Mouse (Mus musculus) hindbrain, embryonic 12.5 days (tissue): ENCODE results near the gene Gdpgp1. TPM values are rescaled to one million over a fixed set of nuclear protein-coding genes. Genes with fewer than 3 reads are reported as not detected.
A peak's percentile ranks its signal among the peaks of the same experiment; 100 is the strongest.

Experiments
- ATAC-seq: fragments of 200-750 bp; cut with Nextera tagmentation; 2 replicates; pipeline ENCODE4 v1.8.0; 2017; ENCODE audit warnings: moderate TSS enrichment; ENCODE audit not compliant: low FRiP score
- H3K27ac ChIP-seq: fragments of 300-500 bp; sonication (generic); 2 replicates; pipeline ENCODE4 v1.5.1; 2016; ENCODE audit warnings: mild to moderate bottlenecking
- H3K27me3 ChIP-seq: fragments of 300-500 bp; sonication (generic); 2 replicates; pipeline ENCODE4 v1.6.1; 2016; ENCODE audit warnings: mild to moderate bottlenecking
- H3K36me3 ChIP-seq: fragments of 300-500 bp; sonication (generic); 2 replicates; pipeline ENCODE4 v1.6.1; 2016; ENCODE audit warnings: mild to moderate bottlenecking
- H3K4me1 ChIP-seq: fragments of 300-500 bp; sonication (generic); 2 replicates; pipeline ENCODE4 v1.6.1; 2016
- H3K4me2 ChIP-seq: fragments of 300-500 bp; sonication (generic); replicated peaks from 2 replicates; pipeline ENCODE4 v1.6.1; 2016; ENCODE audit warnings: mild to moderate bottlenecking
- H3K4me3 ChIP-seq: fragments of 300-500 bp; sonication (generic); 2 replicates; pipeline ENCODE4 v1.5.1; 2016; ENCODE audit warnings: mild to moderate bottlenecking
- H3K9ac ChIP-seq: fragments of 300-500 bp; sonication (generic); 2 replicates; pipeline ENCODE4 v1.6.1; 2016; ENCODE audit warnings: mild to moderate bottlenecking, moderate library complexity
- H3K9me3 ChIP-seq: fragments of 300-500 bp; sonication (generic); replicated peaks from 2 replicates; pipeline ENCODE4 v1.6.1; 2016; ENCODE audit warnings: mild to moderate bottlenecking
- WGBS: fragments of 180-500 bp; shearing (Covaris S2); methylation state at CpG from one replicate; pipeline ENCODE4 v1.1.7; 2016; 5-methylcytosine and 5-hydroxymethylcytosine counted together
- polyA plus RNA-seq: library from polyadenylated mRNA; unstranded; fragments of >200 nt; fragmentation: Nextera tagmentation; extraction: Ambion mirVana; gene quantifications from 2 replicates; pipeline ENCODE4 v1.2.1, GENCODE M21; 2016

Gene Gdpgp1
- polyA plus RNA-seq, result 4.6 and 4.9 TPM in 2 replicates

- peak; percentile 97 for ATAC-seq
- Histone ChIP-seq H3K9me3 (no peaks in the 10 kb centered on the region), H3K27ac (peak within 1 kb of the TSS; percentile 41), H3K36me3 (peaks cover 6% of the 10 kb centered on the region), H3K4me1 (peaks cover 20% of the 10 kb centered on the region), H3K9ac (peak within 1 kb of the TSS; percentile 70), H3K4me2 (peak within 1 kb of the TSS; percentile 80), H3K27me3 (no peaks in the 10 kb centered on the region; the same call in 1 of the 2 replicates), H3K4me3 (peak within 1 kb of the TSS; percentile 72)
- WGBS, result 1% methylated on average over 56 of the region's 56 CpGs
Observed at GRCm38 (mm10) chr7:80232489-80233029, at the start of gene Gdpgp1, which contains the start of gene Cib1. Gene Gdpgp1, plus strand, starts transcription at chr7:80232865. Gene Cib1, minus strand, starts transcription at chr7:80232813.

- Histone ChIP-seq H3K4me1 (peaks cover 25% of the 10 kb centered on the region), H3K9ac (no peak overlapping the region), H3K36me3 (no peaks in the 10 kb centered on the region), H3K27ac (no peak overlapping the region), H3K9me3 (no peaks in the 10 kb centered on the region), H3K27me3 (no peaks in the 10 kb centered on the region), H3K4me3 (no peak overlapping the region), H3K4me2 (no peak overlapping the region)
- 91% methylated on average over 1 of the region's 1 CpGs for WGBS
- ATAC-seq, result no peak
Observed at GRCm38 (mm10) chr7:80183466-80183865, 49.2 kb upstream of the Gdpgp1 start.

GRCm38 (mm10) chr7:80183969-80184368 is 48.7 kb upstream of the Gdpgp1 start:
- Histone ChIP-seq H3K4me3 (no peak overlapping the region), H3K4me2 (no peak overlapping the region), H3K36me3 (no peaks in the 10 kb centered on the region), H3K27ac (no peak overlapping the region), H3K27me3 (no peaks in the 10 kb centered on the region), H3K9ac (no peak overlapping the region), H3K9me3 (no peaks in the 10 kb centered on the region), H3K4me1 (peaks cover 30% of the 10 kb centered on the region)
- 53% methylated on average over 5 of the region's 5 CpGs for WGBS
- ATAC-seq, result no peak

GRCm38 (mm10) chr7:80184551-80184950 is 48.1 kb upstream of the Gdpgp1 start:
- ATAC-seq, result no peak
- no peaks in the 10 kb centered on the region for H3K36me3 ChIP-seq
- no peak overlapping the region for H3K4me2 ChIP-seq
- H3K9me3 ChIP-seq, result no peaks in the 10 kb centered on the region
- 47% methylated on average over 4 of the region's 4 CpGs for WGBS
- H3K4me3 ChIP-seq, result no peak overlapping the region
- no peaks in the 10 kb centered on the region for H3K27me3 ChIP-seq
- peaks cover 35% of the 10 kb centered on the region for H3K4me1 ChIP-seq
- peak overlapping the region; percentile 58 for H3K27ac ChIP-seq
- no peak overlapping the region for H3K9ac ChIP-seq

- H3K27ac ChIP-seq, result peak overlapping the region; percentile 58
- H3K9ac ChIP-seq, result no peak overlapping the region
- H3K27me3 ChIP-seq, result no peaks in the 10 kb centered on the region
- H3K4me2 ChIP-seq, result no peak overlapping the region
- peaks cover 37% of the 10 kb centered on the region for H3K4me1 ChIP-seq
- H3K9me3 ChIP-seq, result no peaks in the 10 kb centered on the region
- no peak overlapping the region for H3K4me3 ChIP-seq
- no peak for ATAC-seq
- 56% methylated on average over 6 of the region's 6 CpGs for WGBS
- no peaks in the 10 kb centered on the region for H3K36me3 ChIP-seq
Observed at GRCm38 (mm10) chr7:80184968-80185367, 47.7 kb upstream of the Gdpgp1 start.

- ATAC-seq, result no peak
- peaks cover 37% of the 10 kb centered on the region for H3K4me1 ChIP-seq
- 18% methylated on average over 8 of the region's 8 CpGs for WGBS
Observed at GRCm38 (mm10) chr7:80186021-80186420, 46.6 kb upstream of the Gdpgp1 start.

GRCm38 (mm10) chr7:80186531-80187296 is 46.0 kb upstream of the Gdpgp1 start, which contains the start of gene Sema4b:
Gene Sema4b, plus strand, starts transcription at chr7:80186841.
- under 1% methylated on average over 48 of the region's 51 CpGs for WGBS
- Histone ChIP-seq H3K9ac (peak within 1 kb of the TSS; percentile 62), H3K9me3 (no peaks in the 10 kb centered on the region), H3K27ac (peak within 1 kb of the TSS; percentile 90), H3K4me2 (peak within 1 kb of the TSS; percentile 69), H3K4me1 (peaks cover 44% of the 10 kb centered on the region), H3K27me3 (no peaks in the 10 kb centered on the region), H3K4me3 (peak within 1 kb of the TSS; percentile 50), H3K36me3 (no peaks in the 10 kb centered on the region)
- ATAC-seq, result peak; percentile 96

More at GRCm38 (mm10) chr7:80186021-80186420, 46.6 kb upstream of the Gdpgp1 start:
- H3K4me3 ChIP-seq, result peak overlapping the region; percentile 50; the same call in 1 of the 2 replicates
- H3K4me2 ChIP-seq, result peak overlapping the region; percentile 69
- no peaks in the 10 kb centered on the region for H3K36me3 ChIP-seq
- H3K27me3 ChIP-seq, result no peaks in the 10 kb centered on the region
- H3K9me3 ChIP-seq, result no peaks in the 10 kb centered on the region
- peak overlapping the region; percentile 90 for H3K27ac ChIP-seq
- peak overlapping the region; percentile 62; the same call in 1 of the 2 replicates for H3K9ac ChIP-seq

GRCm38 (mm10) chr7:80187501-80187900 is 45.2 kb upstream of the Gdpgp1 start:
- Histone ChIP-seq H3K4me3 (peak overlapping the region; percentile 50), H3K9ac (peak overlapping the region; percentile 62), H3K27me3 (no peaks in the 10 kb centered on the region), H3K27ac (peak overlapping the region; percentile 90), H3K36me3 (no peaks in the 10 kb centered on the region), H3K4me1 (peaks cover 52% of the 10 kb centered on the region), H3K4me2 (peak overlapping the region; percentile 69), H3K9me3 (no peaks in the 10 kb centered on the region)
- ATAC-seq, result no peak
- 57% methylated on average over 12 of the region's 12 CpGs for WGBS

GRCm38 (mm10) chr7:80188579-80189125 is 44.0 kb upstream of the Gdpgp1 start:
- peak overlapping the region; percentile 48 for H3K27ac ChIP-seq
- H3K4me2 ChIP-seq, result no peak overlapping the region
- WGBS, result 66% methylated on average over 2 of the region's 2 CpGs
- no peaks in the 10 kb centered on the region for H3K27me3 ChIP-seq
- no peaks in the 10 kb centered on the region for H3K36me3 ChIP-seq
- 0 out of 2 replicates have a peak overlapping the region, but pooled peaks have one; percentile 36 for H3K9ac ChIP-seq
- H3K4me3 ChIP-seq, result no peak overlapping the region
- no peak for ATAC-seq
- H3K4me1 ChIP-seq, result peaks cover 58% of the 10 kb centered on the region
- H3K9me3 ChIP-seq, result no peaks in the 10 kb centered on the region

GRCm38 (mm10) chr7:80189147-80189933 is 43.3 kb upstream of the Gdpgp1 start:
- 46% methylated on average over 11 of the region's 11 CpGs for WGBS
- Histone ChIP-seq H3K4me3 (no peak overlapping the region), H3K27me3 (no peaks in the 10 kb centered on the region), H3K27ac (peak overlapping the region; percentile 48), H3K4me2 (no peak overlapping the region), H3K9me3 (no peaks in the 10 kb centered on the region), H3K4me1 (peaks cover 65% of the 10 kb centered on the region), H3K36me3 (no peaks in the 10 kb centered on the region), H3K9ac (0 out of 2 replicates have a peak overlapping the region, but pooled peaks have one; percentile 36)
- ATAC-seq, result no peak

GRCm38 (mm10) chr7:80191455-80191854 is 41.2 kb upstream of the Gdpgp1 start:
- no peak for ATAC-seq
- H3K27ac ChIP-seq, result peak overlapping the region; percentile 87
- H3K27me3 ChIP-seq, result no peaks in the 10 kb centered on the region
- 46% methylated on average over 5 of the region's 5 CpGs for WGBS
- no peak overlapping the region for H3K4me3 ChIP-seq
- H3K4me2 ChIP-seq, result 0 out of 2 replicates have a peak overlapping the region, but pooled peaks have one; percentile 3
- H3K9ac ChIP-seq, result 0 out of 2 replicates have a peak overlapping the region, but pooled peaks have one; percentile 13
- H3K4me1 ChIP-seq, result peaks cover 62% of the 10 kb centered on the region
- H3K9me3 ChIP-seq, result no peaks in the 10 kb centered on the region
- H3K36me3 ChIP-seq, result no peaks in the 10 kb centered on the region
